ENCODE assay signal across 9 mouse cellular contexts in genomic region chr11:68199801-68200423, GRCm38 (mm10).
A peak's percentile ranks its signal among the peaks of the same experiment; 100 is the strongest.
DNase-seq lines count a peak whose midpoint lies in the region; ATAC-seq and TF ChIP-seq lines count a peak whose summit lies in the region.
"Had no signal": no experiment of that assay in that cellular context is flagged by ENCODE, and none has a peak within 500 bp of the region (broad histone marks: within the 10 kb centered on the region; RNA-seq: fewer than 3 reads in every experiment).

No protein-coding gene starts in this region.

- no peak for TF ChIP-seq CTCF in lung, adult 2 months (IDR thresholded peaks at IDR 0.05; ENCODE audit: insufficient read depth, low read length)
- no peak for TF ChIP-seq CTCF in kidney, adult 2 months (conservative IDR thresholded peaks at IDR 0.05; ENCODE audit: insufficient read depth, insufficient read length, low read depth, low read length)
- TF ChIP-seq CTCF in forebrain, postnatal 0 days (IDR thresholded peaks at IDR 0.05; ENCODE audit: low read depth): no peak

- no peak overlapping the region for H3K4me2 ChIP-seq in forebrain, postnatal 0 days (ENCODE audit: low read depth)

- no peaks in the 10 kb centered on the region for H3K9me3 ChIP-seq in forebrain, postnatal 0 days (ENCODE audit: low read length)

- no peak overlapping the region for H3K9ac ChIP-seq in forebrain, postnatal 0 days

- DNase-seq in lung, adult 18-20 months: peak; percentile 22 to 45
- no peak for DNase-seq in lung, adult 2 months
- DNase-seq in kidney, adult 2 months: peak; percentile 56
- peak; percentile 47 for DNase-seq in lung, postnatal 14 days
- peak; percentile 83 to 92 for DNase-seq in thymus, postnatal 36 days
- DNase-seq in Muller cell, postnatal 12 days (ENCODE audit: inconsistent ontology term): no peak
- DNase-seq in right cerebral cortex, adult 18-20 months: no peak
- DNase-seq in forebrain, postnatal 0 days: no peak
- DNase-seq: cerebellum, adult 8-10 months had no signal

- WGBS in lung, adult 2 months: 12% methylated on average over 10 of the region's 10 CpGs
- WGBS in kidney, adult 2 months: 34% methylated on average over 10 of the region's 10 CpGs
- WGBS in forebrain, postnatal 0 days: 31% methylated on average over 10 of the region's 10 CpGs

- no peaks in the 10 kb centered on the region for H3K36me3 ChIP-seq in kidney, adult 2 months (ENCODE audit: control insufficient read depth, insufficient read depth, low read length)
- no peaks in the 10 kb centered on the region for H3K36me3 ChIP-seq in forebrain, postnatal 0 days (ENCODE audit: insufficient read depth)

- H3K27me3 ChIP-seq in kidney, adult 2 months (replicated peaks; ENCODE audit: control insufficient read depth, insufficient read depth, low read length): no peaks in the 10 kb centered on the region
- no peaks in the 10 kb centered on the region for H3K27me3 ChIP-seq in forebrain, postnatal 0 days (ENCODE audit: insufficient read depth, low read length)

- peaks cover 14% of the 10 kb centered on the region for H3K4me1 ChIP-seq in lung, adult 2 months (ENCODE audit: control insufficient read depth, insufficient read depth, low read length)
- H3K4me1 ChIP-seq in kidney, adult 2 months (ENCODE audit: control insufficient read depth, insufficient read depth, low read length): no peaks in the 10 kb centered on the region
- 0 out of 2 replicates have a peak, but pooled peaks cover 3% of the 10 kb centered on the region for H3K4me1 ChIP-seq in forebrain, postnatal 0 days (ENCODE audit: insufficient read depth)

- no peak for ATAC-seq in forebrain, postnatal 0 days

- no peak overlapping the region for H3K27ac ChIP-seq in kidney, adult 2 months (ENCODE audit: insufficient read depth, low read depth, low read length)
- no peak overlapping the region for H3K27ac ChIP-seq in forebrain, postnatal 0 days (ENCODE audit: low read depth, low read length)

- no peak for TF ChIP-seq POLR2A in lung, adult 2 months (IDR thresholded peaks at IDR 0.05; ENCODE audit: borderline replicate concordance, extremely low read depth, low read depth, low read length)
- TF ChIP-seq POLR2A in kidney, adult 2 months (IDR thresholded peaks at IDR 0.05; ENCODE audit: low read depth, low read length): no peak

- H3K4me3 ChIP-seq in lung, adult 2 months (replicated peaks; ENCODE audit: extremely low read depth, low read depth, low read length): no peak overlapping the region
- no peak overlapping the region for H3K4me3 ChIP-seq in kidney, adult 2 months (ENCODE audit: insufficient read depth, low read depth, low read length)
- H3K4me3 ChIP-seq in forebrain, postnatal 0 days (ENCODE audit: low read depth, low read length): no peak overlapping the region

Comparison
In these comparisons a context has a peak if more than half of its experiments do, and no peak if none do; other contexts are left out.
1. DNase-seq: peak in lung, adult 18-20 months (2 of 2), kidney, adult 2 months (single experiment), lung, postnatal 14 days (single experiment) and thymus, postnatal 36 days (2 of 2); none in lung, adult 2 months (single experiment), Muller cell, postnatal 12 days (single experiment), right cerebral cortex, adult 18-20 months (single experiment) and forebrain, postnatal 0 days (single experiment).